Mouse (Mus musculus): Measurements from ENCODE around the gene Tmem163.

The Tmem163 gene

DNA sequence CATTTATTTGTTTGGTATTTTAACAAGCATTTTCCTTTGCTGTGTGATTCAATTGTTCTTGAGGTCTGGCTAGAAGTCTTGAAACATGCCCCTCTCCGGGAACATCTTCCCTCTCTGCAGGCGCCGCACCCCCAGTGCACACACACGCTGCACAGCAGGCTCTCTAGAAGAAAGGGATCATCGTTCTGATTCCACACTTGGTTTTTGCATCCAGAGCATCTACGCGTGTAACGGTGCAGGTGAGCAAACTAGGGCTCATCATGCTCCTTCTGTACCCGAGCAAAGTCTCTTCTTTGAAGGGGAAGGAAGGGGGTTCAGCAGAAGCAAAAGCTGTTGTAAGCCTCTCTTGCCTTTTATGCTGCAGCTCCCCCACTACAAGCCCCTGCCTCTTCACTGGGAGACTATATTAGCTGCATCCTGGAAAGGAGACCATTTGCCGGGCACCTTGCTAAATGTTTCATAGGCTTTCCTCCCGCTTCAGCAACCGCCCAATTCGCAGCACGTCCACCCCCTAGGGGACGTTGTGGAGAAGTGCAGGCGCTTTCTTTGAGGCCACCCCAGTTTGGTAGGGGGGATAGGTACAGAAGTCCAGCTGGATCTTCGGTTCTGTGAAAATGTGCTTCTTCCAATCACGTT lies at the start of gene Tmem163:
TSS of gene Tmem163 (minus strand) at position 51 of the 636 bp plus-strand sequence.
- ChIA-PET POLR2A (interaction anchor here in 2 of 4 experiments (0.7 to 0.9 kb wide), 2 partner anchors 79 to 173 kb away, joined by 3 read pairs; no protein-coding TSS in a partner anchor), CTCF (interaction anchor here (0.5 to 1.8 kb wide), 14 partner anchors 9 to 183 kb away, joined by 3 to 8 read pairs (median 4); no protein-coding TSS in a partner anchor)

DNA sequence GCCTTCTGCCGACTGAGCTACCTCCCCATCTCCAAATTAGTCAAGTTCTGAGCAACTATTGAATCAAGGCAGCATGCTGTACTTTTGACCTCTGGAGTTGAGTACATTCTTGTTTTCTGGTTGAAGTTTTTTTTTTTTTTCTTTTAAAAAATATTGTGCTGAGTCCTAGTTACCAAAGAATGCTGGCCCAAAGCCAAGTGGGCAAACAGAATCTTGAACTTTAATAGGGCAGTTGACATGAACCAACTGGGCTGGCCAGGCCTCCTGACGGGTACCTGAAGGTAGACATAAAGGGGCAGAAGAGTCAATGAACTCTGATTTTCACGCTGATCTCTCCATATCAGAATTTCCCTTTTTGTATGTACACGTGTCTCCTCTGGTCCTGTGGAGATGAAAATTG lies 49.7 kb upstream of the Tmem163 start, which contains the start of gene Acmsd:
TSS of gene Acmsd (plus strand) at position 318 of the 400 bp plus-strand sequence.
- CTCF ChIA-PET = no interaction called here

DNA sequence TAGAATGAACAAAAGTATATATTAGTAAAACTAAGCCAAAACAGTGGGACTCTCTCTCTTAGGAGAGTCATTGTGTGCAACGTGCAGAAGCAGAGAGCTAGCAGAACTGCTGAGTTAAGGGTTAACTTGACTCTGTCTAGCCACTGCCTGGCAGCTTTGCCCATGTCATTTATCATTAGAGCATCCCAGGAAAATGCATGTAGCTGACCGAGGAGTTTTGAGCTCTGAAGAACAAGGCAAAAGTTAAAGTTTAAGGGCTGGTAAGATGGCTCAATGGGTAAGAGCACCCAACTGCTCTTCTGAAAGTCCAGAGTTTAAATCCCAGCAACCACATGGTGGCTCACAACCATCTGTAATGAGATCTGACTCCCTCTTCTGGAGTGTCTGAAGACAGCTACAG lies 44.2 kb upstream of the Tmem163 start:
- CTCF ChIA-PET = no interaction called here
- POLR2A ChIA-PET = no interaction called here

More for the DNA sequence above, 49.7 kb upstream of the Tmem163 start, which contains the start of gene Acmsd:
- POLR2A ChIA-PET = interaction anchor here in 1 of 4 experiments (0.6 to 0.7 kb wide), 2 partner anchors 24 to 37 kb away, joined by 3 read pairs; no protein-coding TSS in a partner anchor

DNA sequence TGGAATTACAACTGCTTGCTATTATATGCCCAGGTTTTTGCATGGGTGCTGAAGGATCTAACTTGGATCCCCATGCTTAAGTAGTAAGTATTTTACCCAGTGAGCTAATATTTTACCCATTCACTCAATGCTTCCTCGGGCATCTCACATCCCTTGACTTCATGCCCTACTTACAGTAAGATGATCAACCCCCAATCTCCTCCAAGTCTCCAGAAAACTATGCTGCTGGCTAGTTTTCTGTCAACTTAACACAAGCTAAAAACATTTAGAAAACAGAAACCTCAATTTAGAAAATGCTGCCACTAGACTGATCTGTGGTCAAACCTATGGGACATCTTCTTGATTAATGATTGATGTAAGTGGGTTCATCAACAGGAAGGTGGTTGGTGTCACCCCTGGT lies 38.9 kb upstream of the Tmem163 start:
- POLR2A ChIA-PET = interaction anchor here in 1 of 4 experiments (0.6 kb wide), 1 partner anchor 232 kb away, joined by 3 read pairs; no protein-coding TSS in a partner anchor

DNA sequence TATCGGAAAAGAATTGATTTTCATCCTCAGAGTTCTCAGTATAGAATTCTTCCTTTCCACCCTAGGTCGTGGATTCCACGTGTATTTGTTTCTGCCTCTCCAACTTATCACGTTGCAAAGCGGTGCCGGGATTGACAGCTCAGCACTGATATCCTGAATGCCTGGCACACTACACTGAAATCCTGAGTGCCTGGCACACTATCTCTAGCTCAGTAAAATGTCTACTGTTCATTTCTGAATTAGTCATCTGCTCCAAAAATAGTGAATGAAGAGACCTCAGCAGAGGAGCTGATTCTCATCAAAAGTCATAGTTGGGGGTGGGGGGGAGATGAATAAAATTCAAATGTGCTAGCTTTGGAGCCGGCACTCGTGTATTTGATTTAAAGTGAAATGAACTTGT lies 37.1 kb upstream of the Tmem163 start:
- ChIA-PET POLR2A (no interaction called here), CTCF (no interaction called here)

More for the DNA sequence above, 38.9 kb upstream of the Tmem163 start:
- CTCF ChIA-PET = no interaction called here

DNA sequence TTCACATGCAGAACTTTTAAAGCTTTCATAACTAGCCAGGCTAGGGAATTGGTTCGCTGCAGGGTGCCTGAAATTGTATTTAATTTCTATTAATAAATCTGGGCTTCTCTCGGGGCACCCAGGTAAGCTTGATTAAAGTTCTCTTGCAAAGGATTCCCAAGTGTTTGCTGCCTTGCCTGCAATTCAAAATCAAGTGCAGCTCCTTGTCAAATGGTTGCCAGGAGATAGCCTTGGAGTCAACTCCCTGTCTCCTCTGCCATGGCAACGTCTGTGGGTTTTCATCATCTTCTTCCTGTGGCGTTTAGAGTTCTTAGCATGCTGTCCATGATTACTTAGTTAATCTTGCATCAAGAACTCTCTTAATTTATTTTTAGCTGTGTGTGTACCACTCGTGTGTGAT lies 26.9 kb upstream of the Tmem163 start:
- CTCF ChIA-PET = interaction anchor here in 1 of 4 experiments (0.5 to 0.7 kb wide), 2 partner anchors 20 to 57 kb away, joined by 3 read pairs; no protein-coding TSS in a partner anchor
- POLR2A ChIA-PET = interaction anchor here in 1 of 4 experiments (1.0 kb wide), 1 partner anchor 68 kb away, joined by 3 read pairs; no protein-coding TSS in a partner anchor

DNA sequence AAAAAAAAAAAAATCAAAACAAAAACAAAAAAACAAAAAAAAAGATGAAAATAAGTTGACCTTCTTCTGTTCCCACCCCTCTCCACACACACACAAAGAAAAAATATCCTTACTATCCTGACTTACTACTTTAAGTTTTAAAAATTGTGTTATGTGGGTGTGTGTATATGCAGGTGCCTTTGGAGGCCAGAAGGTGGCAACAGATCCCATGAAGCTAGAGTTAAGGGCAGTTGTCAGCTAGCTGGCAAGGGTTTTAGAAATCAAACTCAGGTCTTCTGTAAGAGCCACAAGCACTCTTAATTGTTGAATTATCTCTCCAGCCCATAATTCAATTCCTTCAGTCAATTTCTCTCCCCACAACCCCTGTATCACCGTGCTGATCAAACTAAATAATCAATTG lies 22.8 kb upstream of the Tmem163 start:
- CTCF ChIA-PET = interaction anchor here in 1 of 4 experiments (0.6 to 0.7 kb wide), 3 partner anchors 9 to 499 kb away, joined by 3 to 4 read pairs (median 3); no protein-coding TSS in a partner anchor
- POLR2A ChIA-PET = interaction anchor here in 2 of 4 experiments (0.7 kb wide), 2 partner anchors 218 to 285 kb away, joined by 3 to 5 read pairs; no protein-coding TSS in a partner anchor

DNA sequence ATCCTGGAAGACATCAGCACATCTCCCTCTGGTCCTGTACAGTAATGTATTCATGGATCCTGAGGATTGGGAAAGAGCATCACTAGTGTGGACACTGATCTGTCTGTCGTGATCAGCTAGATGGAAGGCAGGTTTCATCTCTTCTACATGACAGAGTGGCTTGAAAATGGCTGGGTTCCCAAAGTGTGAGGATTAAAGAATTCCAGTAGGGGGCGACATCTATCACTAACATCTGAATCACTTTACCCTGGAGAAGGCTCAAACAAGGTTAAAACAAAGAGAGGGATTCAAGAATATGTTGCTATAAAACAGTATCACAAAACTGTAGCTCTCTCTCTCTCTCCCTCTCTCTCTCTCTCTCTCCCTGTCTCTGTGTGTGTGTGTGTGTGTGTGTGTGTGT lies 17.2 kb upstream of the Tmem163 start:
- CTCF ChIA-PET = interaction anchor here in 3 of 4 experiments (0.6 to 1.5 kb wide), 8 partner anchors 15 to 1985 kb away, joined by 3 to 11 read pairs (median 4); no protein-coding TSS in a partner anchor

DNA sequence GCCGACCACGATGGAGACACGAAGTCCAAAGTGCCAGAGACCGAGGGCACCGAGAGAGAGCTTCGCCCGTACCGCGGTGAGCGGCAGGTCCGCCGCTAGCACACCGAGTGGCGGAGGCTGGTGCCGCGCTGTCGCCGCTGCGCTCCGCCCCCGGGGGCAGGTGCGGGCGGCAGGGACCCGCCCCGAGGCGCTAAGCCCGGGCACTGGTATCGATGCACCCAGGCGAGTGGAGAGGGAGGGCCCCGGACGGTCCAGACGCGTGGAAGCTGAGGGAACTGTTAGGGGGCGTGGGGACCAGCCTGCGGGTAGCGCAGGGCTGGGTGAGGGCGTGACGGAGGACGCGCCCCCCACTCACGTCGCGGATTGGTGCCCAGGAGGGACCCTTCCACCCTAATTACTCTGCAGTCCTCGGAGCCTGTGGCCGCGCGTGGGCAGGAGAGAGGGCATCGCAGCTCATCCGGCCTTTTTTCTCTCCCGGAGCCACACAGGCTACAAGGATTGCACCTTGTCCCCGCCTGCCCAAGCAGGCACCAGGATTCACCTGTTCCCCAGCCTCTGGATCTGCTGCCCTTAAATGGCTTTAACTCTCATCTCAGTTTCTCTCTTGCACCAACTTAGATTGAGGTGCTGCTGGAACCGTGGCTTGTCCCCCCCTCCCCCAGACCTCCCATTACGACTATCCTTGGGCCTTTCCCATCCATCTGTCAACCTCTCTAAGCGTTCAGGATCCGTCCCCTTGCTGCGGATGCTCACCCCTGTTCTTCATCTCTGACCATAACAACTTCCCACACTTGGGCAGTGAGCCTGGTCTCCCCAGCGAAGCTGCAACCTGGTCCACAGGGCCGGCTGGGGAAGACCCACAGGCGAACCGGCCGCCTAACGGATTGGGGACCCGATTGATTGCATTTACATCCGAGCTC lies 1.4 kb downstream of the Tmem163 start:
- ChIA-PET CTCF (interaction anchor here (0.5 to 2.2 kb wide), 8 partner anchors 12 to 566 kb away, joined by 3 to 15 read pairs (median 3); no protein-coding TSS in a partner anchor), POLR2A (interaction anchor here in 3 of 4 experiments (0.7 to 1.8 kb wide), 9 partner anchors 9 to 740 kb away, joined by 3 to 6 read pairs (median 4); partner anchors contain the start of genes Ccnt2 (in 1 of the 3) and Dars (in 1 of the 3))

More for the DNA sequence above, 17.2 kb upstream of the Tmem163 start:
- POLR2A ChIA-PET = interaction anchor here in 2 of 4 experiments (0.5 to 0.6 kb wide), 2 partner anchors 116 to 391 kb away, joined by 4 to 6 read pairs; no protein-coding TSS in a partner anchor

DNA sequence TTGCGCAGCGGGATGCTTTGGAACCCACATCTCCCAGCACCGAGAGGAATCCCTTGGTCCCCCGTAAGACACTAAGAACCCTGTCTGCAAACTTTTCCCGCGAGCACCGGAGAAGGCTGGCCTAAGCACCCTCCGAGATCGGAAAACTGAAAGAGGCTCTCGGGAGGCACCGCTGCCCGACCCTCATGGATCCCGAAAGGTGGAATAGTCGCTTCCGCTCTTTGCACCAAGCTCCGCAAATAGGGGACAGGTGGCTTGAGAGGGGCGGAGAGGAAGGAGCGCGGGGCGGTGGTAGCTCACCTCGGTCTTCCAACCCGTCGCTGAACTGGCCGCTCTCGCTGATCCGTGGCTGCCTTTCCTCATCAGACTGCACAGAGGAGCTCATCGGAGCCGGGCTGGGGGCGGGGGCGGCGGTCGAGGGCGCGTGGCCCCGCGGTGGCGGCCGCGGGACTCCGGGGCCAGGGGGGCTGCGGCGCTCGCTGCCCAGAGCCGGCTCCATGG lies 2.2 kb downstream of the Tmem163 start:
- ChIA-PET CTCF (interaction anchor here (0.5 to 2.2 kb wide), 8 partner anchors 12 to 640 kb away, joined by 3 to 15 read pairs (median 3); no protein-coding TSS in a partner anchor), POLR2A (interaction anchor here in 3 of 4 experiments (0.5 to 1.8 kb wide), 13 partner anchors 8 to 740 kb away, joined by 3 to 6 read pairs (median 3); partner anchors contain the start of genes Ccnt2 (in 1 of the 3) and Dars (in 1 of the 3))

DNA sequence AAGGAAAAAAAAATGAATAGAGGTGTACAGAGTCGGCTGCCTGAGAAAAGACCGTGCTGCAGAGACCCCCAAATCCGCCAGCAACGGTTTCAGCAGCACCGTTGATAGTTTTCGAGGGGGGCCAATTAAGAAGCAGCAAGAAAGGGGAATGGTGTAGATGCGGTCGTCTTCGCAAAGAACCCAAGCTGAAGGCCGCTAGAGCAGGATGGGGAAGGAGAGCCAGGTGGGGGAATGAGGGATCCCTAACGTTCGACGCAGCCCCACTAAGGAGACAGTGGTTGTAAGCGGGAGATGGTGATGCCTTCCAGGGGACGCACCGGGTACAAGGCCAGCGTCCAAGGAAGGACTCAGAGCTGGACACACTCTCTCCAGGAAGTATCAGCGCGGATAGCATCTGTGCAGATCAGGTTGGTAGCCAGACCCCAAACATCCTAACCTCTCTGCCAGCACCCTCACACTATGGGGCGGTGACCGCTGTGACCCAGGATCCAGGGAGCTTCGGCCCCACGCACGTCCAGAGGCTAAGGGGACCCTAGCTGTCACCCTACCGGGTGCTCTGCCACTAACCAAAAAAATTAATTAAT lies 2.7 kb downstream of the Tmem163 start:
- ChIA-PET POLR2A (interaction anchor here in 3 of 4 experiments (0.5 to 1.8 kb wide), 10 partner anchors 10 to 196 kb away, joined by 3 to 6 read pairs (median 3); no protein-coding TSS in a partner anchor), CTCF (interaction anchor here in 3 of 4 experiments (0.6 to 2.2 kb wide), 6 partner anchors 16 to 768 kb away, joined by 3 to 15 read pairs (median 3); no protein-coding TSS in a partner anchor)

DNA sequence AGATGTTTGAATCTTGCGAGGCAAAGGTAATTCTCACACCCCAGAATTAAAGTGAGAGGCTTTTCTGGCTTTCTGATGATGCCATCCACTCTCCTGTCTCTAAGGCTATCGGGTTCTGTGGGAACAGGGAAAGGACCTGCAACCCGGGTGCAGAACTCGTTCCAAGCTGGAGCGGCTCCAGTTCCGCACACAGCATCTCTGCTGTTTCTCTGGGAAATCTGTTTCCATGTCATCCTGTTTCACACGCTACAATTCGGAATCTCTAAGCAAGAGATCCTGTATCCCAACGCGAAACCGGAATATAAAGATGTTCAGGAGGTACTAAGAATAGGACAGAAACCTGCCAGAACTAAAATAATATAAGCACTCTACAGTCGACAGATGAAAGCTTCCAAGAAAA lies 3.2 kb downstream of the Tmem163 start:
- ChIA-PET CTCF (interaction anchor here in 2 of 4 experiments (0.6 to 2.1 kb wide), 2 partner anchors 176 to 768 kb away, joined by 3 to 10 read pairs; no protein-coding TSS in a partner anchor), POLR2A (interaction anchor here in 2 of 4 experiments (0.5 to 1.8 kb wide), 5 partner anchors 10 to 186 kb away, joined by 3 to 6 read pairs (median 4); no protein-coding TSS in a partner anchor)

DNA sequence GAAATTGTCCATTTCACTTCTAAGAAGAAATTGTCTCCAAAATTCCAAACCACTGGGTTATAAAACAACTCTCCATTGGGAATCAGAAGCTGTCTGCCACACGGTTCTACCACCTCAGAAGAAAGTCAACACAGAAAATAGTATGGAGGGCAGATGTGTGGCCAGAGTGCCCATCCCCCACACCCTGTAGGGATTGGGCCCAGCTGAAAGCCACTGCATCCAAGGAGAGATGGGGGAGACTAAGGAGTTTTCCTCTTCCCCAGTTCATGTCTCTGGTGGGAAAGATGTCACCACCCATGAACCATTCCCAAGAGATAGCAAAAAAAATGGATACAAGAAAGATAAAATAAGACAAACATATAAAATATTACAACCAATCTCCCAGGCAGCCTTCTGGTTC lies 4.1 kb downstream of the Tmem163 start:
- CTCF ChIA-PET = interaction anchor here in 1 of 4 experiments (0.6 kb wide), 1 partner anchor 479 kb away, joined by 6 read pairs; no protein-coding TSS in a partner anchor
- POLR2A ChIA-PET = no interaction called here

DNA sequence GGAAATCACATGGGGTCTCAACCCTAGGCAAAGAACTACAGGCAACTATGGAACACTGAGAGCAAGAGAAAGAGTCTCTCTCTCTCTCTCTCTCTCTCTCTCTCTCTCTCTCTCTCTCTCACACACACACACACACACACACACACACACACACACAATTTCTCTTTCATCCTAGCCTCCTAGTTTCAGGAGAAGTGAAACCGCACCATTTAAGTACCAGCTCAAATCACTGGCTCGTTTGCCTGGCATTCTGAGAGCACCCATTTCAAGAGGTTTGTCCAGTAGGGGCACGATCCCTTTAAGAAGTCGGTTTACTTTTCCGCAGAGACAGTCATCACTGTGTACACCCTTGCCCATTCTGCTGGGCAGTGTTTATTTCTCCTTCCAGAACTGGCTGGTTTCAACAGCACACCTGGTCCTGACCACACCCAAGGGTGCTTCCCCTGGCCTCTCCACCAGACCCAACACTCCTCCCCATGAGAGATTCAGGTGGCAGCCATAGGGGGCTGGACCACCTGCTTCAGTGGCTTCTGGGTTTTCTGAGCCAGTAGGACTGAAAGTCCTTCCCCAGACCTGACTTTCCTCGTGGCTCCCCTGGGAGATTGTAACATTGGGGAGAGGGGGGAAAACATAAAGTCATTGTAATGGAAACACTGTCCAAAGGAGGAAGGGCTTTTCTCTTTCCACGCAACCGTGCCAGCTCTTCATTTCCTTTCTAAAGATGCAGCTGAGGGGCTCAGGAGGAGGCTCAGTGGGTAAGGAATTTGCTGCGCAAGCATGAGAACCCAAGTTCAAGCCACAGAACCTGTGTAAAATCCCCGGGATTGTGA lies 5.9 kb downstream of the Tmem163 start:
- POLR2A ChIA-PET = interaction anchor here in 1 of 4 experiments (0.7 kb wide), 1 partner anchor 435 kb away, joined by 5 read pairs; no protein-coding TSS in a partner anchor
- CTCF ChIA-PET = interaction anchor here in 2 of 4 experiments (0.6 to 0.7 kb wide), 2 partner anchors 11 to 156 kb away, joined by 3 read pairs; no protein-coding TSS in a partner anchor

DNA sequence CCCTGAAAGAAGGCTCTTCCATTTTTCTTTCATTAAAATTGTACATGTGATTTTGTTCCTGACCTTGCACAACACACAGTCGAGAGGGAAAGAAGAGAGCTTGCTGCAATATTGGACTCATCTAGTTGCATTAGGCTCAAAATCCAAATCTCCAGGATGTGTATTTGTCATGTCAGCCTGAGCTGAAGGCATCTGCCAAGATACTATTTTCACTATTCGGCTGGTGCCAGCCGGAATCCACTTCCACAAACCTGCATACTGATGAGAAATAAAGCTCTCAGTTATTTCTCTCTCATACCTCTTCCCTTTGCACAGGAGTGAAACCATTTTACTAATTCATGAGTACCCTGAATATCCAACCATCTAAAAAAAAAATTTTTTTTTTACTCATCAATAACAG lies 11.2 kb downstream of the Tmem163 start:
- ChIA-PET POLR2A (interaction anchor here in 1 of 4 experiments (1.9 kb wide), 1 partner anchor 9 kb away, joined by 6 read pairs; no protein-coding TSS in a partner anchor), CTCF (interaction anchor here in 1 of 4 experiments (0.7 kb wide), 1 partner anchor 12 kb away, joined by 3 read pairs; no protein-coding TSS in a partner anchor)

DNA sequence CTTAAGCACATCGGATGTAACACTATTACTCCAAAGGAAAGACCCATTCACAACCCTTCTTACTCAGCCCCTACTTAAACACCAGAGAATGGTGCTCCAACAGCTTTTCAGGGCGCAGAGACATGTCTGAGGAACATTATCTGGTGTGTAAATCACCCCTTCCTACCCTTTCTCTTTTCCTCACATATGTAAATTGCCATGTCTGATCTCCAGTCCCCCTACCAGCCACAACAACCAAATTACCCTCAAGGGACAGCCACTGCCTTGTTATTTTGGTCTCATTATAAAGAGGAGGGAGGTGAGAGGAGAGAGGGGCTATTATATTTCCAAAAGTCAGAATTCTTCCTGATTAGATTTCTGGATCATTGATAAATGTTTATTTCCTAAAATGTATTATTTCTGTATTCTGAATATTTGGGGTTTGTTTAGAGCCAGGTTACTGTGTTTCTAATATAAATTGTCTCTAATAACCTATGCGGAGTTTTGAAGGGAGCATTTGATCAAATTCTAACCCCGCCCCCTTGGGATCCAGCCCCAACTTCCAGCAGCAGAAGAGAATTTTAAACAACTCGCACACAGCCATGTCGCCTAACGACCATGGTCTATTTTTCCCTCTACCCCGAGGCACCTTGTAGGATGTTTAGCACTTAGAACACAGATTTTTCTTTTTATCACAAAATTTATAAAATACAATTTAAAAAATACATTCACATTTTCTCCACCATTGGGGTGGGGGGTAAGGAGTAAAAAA lies 12.1 kb downstream of the Tmem163 start:
- POLR2A ChIA-PET = no interaction called here
- CTCF ChIA-PET = interaction anchor here in 1 of 4 experiments (0.7 kb wide), 1 partner anchor 13 kb away, joined by 3 read pairs; no protein-coding TSS in a partner anchor
